Mouse (Mus musculus) E14TG2a.4 (cell line): ENCODE results near the gene Cd207.

Experiments used
- CTCF ChIP-seq: conservative IDR thresholded peaks from 2 replicates; pipeline ENCODE4 v1.5.1; 2014; ENCODE audit warnings: low read length
- NANOG ChIP-seq: IDR thresholded peaks from 2 replicates; pipeline ENCODE4 v1.6.1; 2014; ENCODE audit warnings: borderline replicate concordance, low read length, mixed read lengths
- POU5F1 ChIP-seq: IDR thresholded peaks from 2 replicates; pipeline ENCODE4 v1.6.1; 2014; ENCODE audit warnings: low read length, borderline replicate concordance

GRCm38 (mm10) chr6:83695731-83696130, 18.1 kb upstream of the Cd207 start:
- TF ChIP-seq CTCF (no peak), POU5F1 (no peak), NANOG (no peak)
